Mouse (Mus musculus): ENCODE measurements around the gene BC037034. TPM values are rescaled to one million over a fixed set of nuclear protein-coding genes. Genes with fewer than 3 reads are reported as not detected.
A peak's percentile ranks its signal among the peaks of the same experiment; 100 is the strongest.

The BC037034 gene
- polyA plus RNA-seq, 1 experiment from 2014 or later = 2.9 TPM

DNA sequence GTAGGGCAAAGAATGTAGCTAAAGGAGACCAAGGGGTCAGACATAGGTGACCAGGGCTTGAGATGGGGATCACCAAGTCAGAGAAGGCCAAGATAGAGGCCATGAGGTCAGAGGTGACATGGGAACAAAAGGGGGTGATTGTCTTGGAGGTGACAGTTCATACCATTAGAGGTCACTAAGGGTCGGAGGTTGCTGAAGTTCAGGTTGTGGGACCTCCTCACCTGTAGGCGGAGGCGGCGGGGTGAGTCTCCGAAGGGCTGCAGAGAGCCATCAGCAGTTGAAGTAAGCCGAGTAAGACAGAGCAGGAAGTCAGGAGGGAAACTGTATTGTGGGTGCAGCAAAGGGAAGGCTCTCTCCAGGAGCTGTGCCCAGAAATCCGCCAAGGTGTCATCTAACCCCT, 14.2 kb upstream of the BC037034 start:
- Histone ChIP-seq H3K9me3 (replicated peaks) (no peaks in the 10 kb centered on the region), H3K27me3 (peaks cover 12% of the 10 kb centered on the region; the same call in 1 of the 2 replicates), H3K4me1 (replicated peaks) (peaks cover 21% of the 10 kb centered on the region), H3K27ac (no peak overlapping the region), H3K4me2 (no peak overlapping the region), H3K4me3 (no peak overlapping the region), H3K9ac (no peak overlapping the region), H3K36me3 (no peaks in the 10 kb centered on the region)
- no peak for ATAC-seq (replicated peaks; ENCODE audit: insufficient number of reproducible peaks, insufficient read depth, low FRiP score, low read depth)
- 87% methylated on average over 7 of the region's 7 CpGs for WGBS

GRCm38 (mm10) chr5:138275216-138276050, 11.6 kb upstream of the BC037034 start:
- WGBS = 38% methylated on average over 41 of the region's 41 CpGs
- peak overlapping the region; percentile 60 for H3K4me2 ChIP-seq
- peaks cover 22% of the 10 kb centered on the region for H3K4me1 ChIP-seq (replicated peaks)
- peak overlapping the region; percentile 32 for H3K4me3 ChIP-seq
- no peaks in the 10 kb centered on the region for H3K36me3 ChIP-seq
- no peak overlapping the region for H3K27ac ChIP-seq
- ATAC-seq (replicated peaks; ENCODE audit: insufficient number of reproducible peaks, insufficient read depth, low FRiP score, low read depth) = no peak
- peak overlapping the region; percentile 38; the same call in 1 of the 2 replicates for H3K9ac ChIP-seq
- no peaks in the 10 kb centered on the region for H3K9me3 ChIP-seq (replicated peaks)
- peaks cover 34% of the 10 kb centered on the region for H3K27me3 ChIP-seq

DNA sequence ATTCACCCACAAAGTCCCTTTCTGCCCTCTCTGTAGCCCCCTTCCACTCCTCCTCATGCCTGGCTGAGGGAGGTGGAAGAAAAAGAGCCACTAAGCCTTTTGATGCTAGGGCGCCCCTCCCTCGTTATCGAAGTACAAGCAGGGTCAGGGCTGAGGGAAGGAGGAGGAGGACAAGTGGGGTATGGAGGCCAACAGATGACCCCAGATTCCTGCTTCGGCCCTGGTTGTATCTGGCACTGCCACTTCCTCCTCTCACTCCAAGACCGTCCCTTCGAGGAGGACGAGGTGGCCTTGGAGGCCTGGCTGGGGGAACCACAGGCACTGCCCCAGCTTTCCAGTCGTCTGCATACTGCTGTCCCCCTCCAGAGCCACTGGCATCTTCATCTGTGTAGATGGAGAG, 10.4 kb upstream of the BC037034 start:
- Histone ChIP-seq H3K36me3 (no peaks in the 10 kb centered on the region), H3K27ac (no peak overlapping the region), H3K4me2 (no peak overlapping the region), H3K27me3 (peaks cover 34% of the 10 kb centered on the region), H3K9ac (no peak overlapping the region), H3K4me3 (no peak overlapping the region), H3K4me1 (replicated peaks) (peaks cover 12% of the 10 kb centered on the region; the same call in 1 of the 2 replicates), H3K9me3 (replicated peaks) (no peaks in the 10 kb centered on the region)
- no peak for ATAC-seq (replicated peaks; ENCODE audit: insufficient number of reproducible peaks, insufficient read depth, low FRiP score, low read depth)
- WGBS = 71% methylated on average over 8 of the region's 8 CpGs

DNA sequence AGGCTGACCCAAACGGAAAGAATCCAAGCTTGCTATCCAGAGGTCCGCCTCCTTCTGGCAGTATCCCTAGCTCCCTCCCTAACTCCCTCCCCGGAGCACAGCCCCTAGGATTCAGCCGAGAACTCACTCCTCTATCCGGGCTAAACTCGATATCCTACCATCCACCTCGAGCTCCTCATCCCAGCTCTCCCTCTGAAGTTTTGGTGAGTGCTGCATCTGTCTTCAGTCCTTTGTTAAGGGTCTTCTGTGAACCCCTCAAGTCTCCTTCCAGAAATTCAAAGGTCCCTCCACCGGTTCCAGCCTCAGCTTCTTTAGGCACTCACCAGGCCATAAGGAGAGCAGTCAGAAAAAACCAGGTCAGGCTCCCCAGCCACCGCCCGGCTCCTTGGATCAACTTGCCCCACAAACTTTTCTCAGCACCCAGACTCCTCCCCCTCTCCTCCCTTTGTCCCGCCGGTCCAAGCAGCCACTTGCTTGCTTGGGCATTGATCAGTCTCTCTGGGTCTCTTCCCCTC, 8.6 kb upstream of the BC037034 start, which contains the start of gene Gal3st4:
Gal3st4 (minus strand) TSS at position 432 of the 515 bp plus-strand sequence.
- 3% methylated on average over 12 of the region's 12 CpGs for WGBS
- Histone ChIP-seq H3K9me3 (replicated peaks) (no peaks in the 10 kb centered on the region), H3K4me3 (peak within 1 kb of the TSS; percentile 10), H3K27me3 (peaks cover 34% of the 10 kb centered on the region), H3K4me1 (replicated peaks) (peaks cover 10% of the 10 kb centered on the region; the same call in 1 of the 2 replicates), H3K9ac (0 out of 2 replicates have a peak within 1 kb of the TSS, but pooled peaks have one; percentile 8), H3K4me2 (peak within 1 kb of the TSS; percentile 37), H3K36me3 (no peaks in the 10 kb centered on the region), H3K27ac (peak within 1 kb of the TSS; percentile 47)
- ATAC-seq (replicated peaks; ENCODE audit: insufficient number of reproducible peaks, insufficient read depth, low FRiP score, low read depth) = no peak

- H3K9ac ChIP-seq = no peak overlapping the region
Observed at GRCm38 (mm10) chr5:138271232-138271631, 7.4 kb upstream of the BC037034 start.

GRCm38 (mm10) chr5:138268980-138269379, 5.1 kb upstream of the BC037034 start:
- H3K9me3 ChIP-seq (replicated peaks) = no peaks in the 10 kb centered on the region

More at GRCm38 (mm10) chr5:138271232-138271631, 7.4 kb upstream of the BC037034 start:
- Histone ChIP-seq H3K36me3 (no peaks in the 10 kb centered on the region; the same call in 1 of the 2 replicates), H3K27me3 (peaks cover 34% of the 10 kb centered on the region), H3K9me3 (replicated peaks) (no peaks in the 10 kb centered on the region), H3K4me1 (replicated peaks) (peaks cover 10% of the 10 kb centered on the region; the same call in 1 of the 2 replicates), H3K4me2 (no peak overlapping the region), H3K4me3 (no peak overlapping the region), H3K27ac (no peak overlapping the region)
- no peak for ATAC-seq (replicated peaks; ENCODE audit: insufficient number of reproducible peaks, insufficient read depth, low FRiP score, low read depth)
- WGBS = 40% methylated on average over 3 of the region's 3 CpGs

DNA sequence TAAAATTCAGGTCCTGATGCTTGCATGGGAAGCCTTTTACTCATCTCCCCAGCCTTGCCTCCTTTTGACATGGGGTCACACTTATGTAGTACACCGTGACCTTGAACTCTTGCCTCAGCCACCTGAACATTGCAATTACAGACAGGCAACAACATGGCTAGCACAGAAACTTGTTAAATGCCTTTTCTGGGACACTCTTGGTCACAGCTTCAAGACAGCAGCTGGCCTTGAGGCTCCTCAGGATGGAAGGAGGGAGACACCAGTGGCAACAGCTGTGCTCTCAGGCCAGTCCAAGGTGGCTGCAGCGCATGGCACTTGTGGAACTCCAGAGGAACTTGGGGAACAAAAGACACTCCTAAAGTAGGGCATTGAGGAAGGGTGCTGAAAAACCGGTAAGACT, 3.3 kb upstream of the BC037034 start:
- ATAC-seq (replicated peaks; ENCODE audit: insufficient number of reproducible peaks, insufficient read depth, low FRiP score, low read depth) = no peak
- H3K36me3 ChIP-seq = peaks cover 3% of the 10 kb centered on the region; the same call in 1 of the 2 replicates
- H3K4me1 ChIP-seq (replicated peaks) = peaks cover 17% of the 10 kb centered on the region
- H3K9ac ChIP-seq = no peak overlapping the region
- peaks cover 16% of the 10 kb centered on the region for H3K27me3 ChIP-seq
- H3K27ac ChIP-seq = no peak overlapping the region
- H3K4me3 ChIP-seq = no peak overlapping the region
- no peak overlapping the region for H3K4me2 ChIP-seq
- H3K9me3 ChIP-seq (replicated peaks) = no peaks in the 10 kb centered on the region
- WGBS = 91% methylated on average over 3 of the region's 3 CpGs

More at GRCm38 (mm10) chr5:138268980-138269379, 5.1 kb upstream of the BC037034 start:
- H3K4me2 ChIP-seq = no peak overlapping the region
- ATAC-seq (replicated peaks; ENCODE audit: insufficient number of reproducible peaks, insufficient read depth, low FRiP score, low read depth) = no peak
- H3K36me3 ChIP-seq = peaks cover 3% of the 10 kb centered on the region; the same call in 1 of the 2 replicates
- no peak overlapping the region for H3K4me3 ChIP-seq
- H3K9ac ChIP-seq = no peak overlapping the region
- WGBS = 63% methylated on average over 4 of the region's 4 CpGs
- peaks cover 8% of the 10 kb centered on the region for H3K4me1 ChIP-seq (replicated peaks)
- H3K27ac ChIP-seq = no peak overlapping the region
- H3K27me3 ChIP-seq = peaks cover 28% of the 10 kb centered on the region

DNA sequence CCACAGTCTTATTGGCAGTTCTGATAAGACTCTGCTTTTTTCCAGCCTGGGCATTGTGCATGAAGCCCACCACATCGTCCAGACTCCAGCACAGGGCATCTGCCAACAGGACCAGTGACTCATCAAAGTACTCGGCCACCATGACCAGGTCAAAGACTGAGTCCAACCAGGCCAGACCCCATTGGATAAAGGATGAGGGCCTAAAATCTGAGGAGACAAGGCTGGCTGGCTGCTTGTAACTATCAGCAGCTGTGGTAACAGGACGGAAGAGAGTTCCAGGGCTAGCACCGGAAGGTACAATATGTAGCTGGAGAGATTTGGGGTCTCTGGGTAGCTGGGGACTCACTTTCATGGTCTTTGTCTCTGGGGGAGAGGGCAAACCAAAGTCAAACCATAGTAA, 1.9 kb upstream of the BC037034 start:
- whole genome bisulfite sequencing = 89% methylated on average over 4 of the region's 4 CpGs
- no peak for ATAC-seq (replicated peaks; ENCODE audit: insufficient number of reproducible peaks, insufficient read depth, low FRiP score, low read depth)
- peaks cover 21% of the 10 kb centered on the region for H3K4me1 ChIP-seq (replicated peaks)
- H3K27me3 ChIP-seq = peaks cover 2% of the 10 kb centered on the region
- H3K9me3 ChIP-seq (replicated peaks) = no peaks in the 10 kb centered on the region
- peaks cover 6% of the 10 kb centered on the region; the same call in 1 of the 2 replicates for H3K36me3 ChIP-seq
- no peak overlapping the region for H3K9ac ChIP-seq
- H3K27ac ChIP-seq = no peak overlapping the region
- no peak overlapping the region for H3K4me2 ChIP-seq
- H3K4me3 ChIP-seq = no peak overlapping the region

GRCm38 (mm10) chr5:138264207-138264578, 360 bp upstream of the BC037034 start:
- Histone ChIP-seq H3K27me3 (no peaks in the 10 kb centered on the region), H3K36me3 (peaks cover 21% of the 10 kb centered on the region; the same call in 1 of the 2 replicates), H3K9ac (peak overlapping the region; percentile 90), H3K4me1 (replicated peaks) (peaks cover 34% of the 10 kb centered on the region), H3K27ac (peak overlapping the region; percentile 74; the same call in 1 of the 2 replicates), H3K9me3 (replicated peaks) (no peaks in the 10 kb centered on the region), H3K4me3 (peak overlapping the region; percentile 68), H3K4me2 (peak overlapping the region; percentile 93)
- no peak for ATAC-seq (replicated peaks; ENCODE audit: insufficient number of reproducible peaks, insufficient read depth, low FRiP score, low read depth)
- 11% methylated on average over 6 of the region's 6 CpGs for WGBS

DNA sequence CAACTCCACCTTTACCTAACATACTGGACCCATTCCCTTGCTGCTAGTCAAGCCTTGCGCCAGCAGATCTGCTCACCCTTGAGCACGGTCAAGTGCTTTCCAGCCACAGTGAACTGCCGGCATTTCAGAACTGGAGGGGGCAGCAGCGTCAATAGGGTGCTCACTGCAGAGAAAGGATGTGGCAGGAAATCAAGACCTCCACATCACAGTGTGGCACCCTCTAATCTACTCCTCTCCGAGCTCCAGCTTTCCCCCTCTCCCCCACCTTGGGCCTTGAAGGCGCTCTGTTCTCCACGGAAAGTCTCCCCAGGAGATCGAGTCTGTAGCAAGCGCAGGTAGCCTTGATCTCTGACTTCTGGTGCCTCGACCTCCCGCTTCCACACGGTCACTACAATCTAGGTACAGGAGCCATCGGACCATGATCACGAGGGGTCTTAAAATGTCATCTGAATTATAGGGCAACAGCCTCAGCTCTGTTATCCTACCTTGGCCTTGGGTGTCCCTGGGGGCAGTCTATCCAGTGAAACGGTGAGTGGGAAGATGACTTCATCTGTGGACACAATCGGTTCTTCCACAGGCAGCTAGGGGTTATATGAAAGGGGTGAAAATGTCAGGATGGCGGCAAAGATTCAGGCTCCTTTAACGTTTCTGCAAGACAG, 1.1 kb downstream of the BC037034 start:
- Histone ChIP-seq H3K27ac (0 out of 2 replicates have a peak overlapping the region, but pooled peaks have one; percentile 74), H3K4me3 (peak overlapping the region; percentile 68), H3K4me1 (replicated peaks) (peaks cover 46% of the 10 kb centered on the region), H3K9me3 (replicated peaks) (no peaks in the 10 kb centered on the region), H3K9ac (peak overlapping the region; percentile 90; the same call in 1 of the 2 replicates), H3K27me3 (no peaks in the 10 kb centered on the region), H3K4me2 (peak overlapping the region; percentile 93), H3K36me3 (peaks cover 29% of the 10 kb centered on the region)
- ATAC-seq (replicated peaks; ENCODE audit: insufficient number of reproducible peaks, insufficient read depth, low FRiP score, low read depth) = no peak
- 54% methylated on average over 18 of the region's 18 CpGs for WGBS

- no peak overlapping the region for H3K27ac ChIP-seq
- no peak overlapping the region for H3K9ac ChIP-seq
- no peak overlapping the region for H3K4me3 ChIP-seq
- peak overlapping the region; percentile 93 for H3K4me2 ChIP-seq
- H3K27me3 ChIP-seq = no peaks in the 10 kb centered on the region
- H3K4me1 ChIP-seq (replicated peaks) = peaks cover 49% of the 10 kb centered on the region
- ATAC-seq (replicated peaks; ENCODE audit: insufficient number of reproducible peaks, insufficient read depth, low FRiP score, low read depth) = no peak
- no peaks in the 10 kb centered on the region for H3K9me3 ChIP-seq (replicated peaks)
- WGBS = 69% methylated on average over 4 of the region's 4 CpGs
- H3K36me3 ChIP-seq = peaks cover 29% of the 10 kb centered on the region
Observed at GRCm38 (mm10) chr5:138262001-138262400, 1.8 kb downstream of the BC037034 start.
